Mouse (Mus musculus) left cerebral cortex, adult 2 months (tissue): ENCODE data around the gene Calm4. TPM values are rescaled to one million over a fixed set of nuclear protein-coding genes. Genes with fewer than 3 reads are reported as not detected.
"Not testable (repeated sequence)": the region's sequence is repeated elsewhere in the genome, so short reads cannot be mapped to it uniquely, and the experiment has no call there.

Source experiments
- DNase-seq, 2 experiments: peaks; one replicate each; pipeline ENCODE4 v3.0.0; 2021 to 2022; ENCODE audit warnings: low spot score in 2 of 2, mixed read lengths in 1 of 2; ENCODE audit errors: extremely low spot score in 1 of 2
- H3K27ac ChIP-seq: fragments of 200-600 bp; 2 replicates; pipeline ENCODE4 v1.8.1; 2022
- H3K4me3 ChIP-seq: fragments of 200-600 bp; 2 replicates; pipeline ENCODE4 v1.8.1; 2022
- CTCF ChIP-seq: fragments of 200-600 bp; IDR thresholded peaks from 2 replicates; pipeline ENCODE4 v1.8.1; 2022; ENCODE audit warnings: antibody characterized with exemption, mild to moderate bottlenecking, moderate library complexity
- intact Hi-C: fragments of 180-260 bp; cut with DNase I; formaldehyde crosslinking; loops from one replicate; pipeline ENCODE4 v1.15.1; 2025
- long read RNA-seq, 2 experiments: library from polyadenylated mRNA; stranded (forward); transcript quantifications; one replicate each; pipeline ENCODE4 v2.0.0; 2021; ENCODE audit warnings: borderline mapping rate in 2 of 2
- total RNA-seq, 2 experiments: library from RNA; stranded (reverse); gene quantifications; 2 replicates each; pipeline ENCODE4 v1.2.3; 2021

Calm4 gene
- not detected for total RNA-seq
- long read RNA-seq, experiment 1: 0 reads
- long read RNA-seq, experiment 2: 0 reads

DNA sequence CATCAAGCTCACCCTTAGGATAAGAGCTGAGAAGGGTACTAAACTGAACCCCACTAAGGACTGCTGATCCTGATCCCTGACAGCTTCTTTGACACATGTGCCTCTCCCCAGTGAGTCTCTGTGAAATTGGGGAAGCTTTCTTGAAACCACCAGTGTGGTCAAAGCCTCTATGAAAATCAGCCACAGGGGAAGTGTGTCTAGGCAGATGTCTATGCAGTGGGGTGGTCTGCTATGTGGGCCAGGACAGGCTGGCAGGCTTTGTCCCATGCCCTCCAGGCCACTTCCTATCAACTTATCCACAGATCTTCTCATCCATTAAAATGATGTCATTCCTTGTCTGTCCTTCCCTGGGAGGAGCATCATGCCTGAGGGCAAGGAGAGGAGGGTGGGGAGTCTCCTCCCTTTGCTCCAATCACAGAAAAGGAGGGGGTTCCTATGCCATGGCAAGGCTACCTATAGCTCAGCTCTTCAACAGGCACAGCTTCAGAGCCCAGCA, at the start of gene Calm4:
Calm4 (plus strand) TSS at position 446 of the 496 bp plus-strand sequence.
- DNase-seq, H3K27ac ChIP-seq, intact Hi-C loops, H3K4me3 ChIP-seq: not testable (repeated sequence)

DNA sequence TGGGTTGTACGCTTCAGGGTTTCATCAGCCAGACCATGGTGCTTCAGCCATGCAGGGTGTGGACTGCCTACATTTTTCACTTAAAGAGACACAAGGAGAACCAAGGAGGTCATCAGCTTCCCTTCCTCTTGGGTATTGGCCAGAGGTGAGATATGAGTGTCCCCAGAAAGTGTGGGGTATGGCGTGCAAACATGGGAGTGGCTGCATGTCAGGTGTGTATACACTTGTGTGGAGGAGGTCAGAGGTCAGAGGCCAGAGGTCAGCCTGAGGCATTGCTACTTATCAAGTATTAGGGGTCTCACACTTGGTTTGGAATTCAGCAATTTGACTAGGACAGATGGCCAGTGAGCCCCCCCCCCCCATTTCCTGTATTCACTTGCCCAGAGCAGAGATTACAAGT, 49.0 kb upstream of the Calm4 start:
- TF ChIP-seq CTCF: no peak
- no peak overlapping the region for H3K27ac ChIP-seq
- intact Hi-C loops: no loop called here
- no peak for DNase-seq
- H3K4me3 ChIP-seq: no peak overlapping the region

- TF ChIP-seq CTCF: no peak
- DNase-seq: no peak
- no peak overlapping the region for H3K27ac ChIP-seq
- no peak overlapping the region for H3K4me3 ChIP-seq
- intact Hi-C loops: no loop called here
Measured at GRCm38 (mm10) chr13:3789531-3789930, 48.0 kb upstream of the Calm4 start.

- intact Hi-C loops: no loop called here
- Histone ChIP-seq H3K27ac (no peak overlapping the region), H3K4me3 (no peak overlapping the region)
- no peak for TF ChIP-seq CTCF
- DNase-seq: no peak
Measured at GRCm38 (mm10) chr13:3796649-3797048, 40.9 kb upstream of the Calm4 start.

GRCm38 (mm10) chr13:3798751-3799150, 38.8 kb upstream of the Calm4 start:
- TF ChIP-seq CTCF: no peak
- intact Hi-C loops: no loop called here
- H3K27ac ChIP-seq: no peak overlapping the region

GRCm38 (mm10) chr13:3799386-3799785, 38.2 kb upstream of the Calm4 start:
- no peak for TF ChIP-seq CTCF
- intact Hi-C loops: no loop called here
- Histone ChIP-seq H3K4me3 (no peak overlapping the region), H3K27ac (no peak overlapping the region)
- no peak for DNase-seq

More at GRCm38 (mm10) chr13:3798751-3799150, 38.8 kb upstream of the Calm4 start:
- DNase-seq: no peak
- H3K4me3 ChIP-seq: no peak overlapping the region

- Histone ChIP-seq H3K4me3 (no peak within 1 kb of the TSS), H3K27ac (no peak within 1 kb of the TSS)
- intact Hi-C loops: no loop called here
- TF ChIP-seq CTCF: no peak
- DNase-seq: no peak
Measured at GRCm38 (mm10) chr13:3804186-3804585, 33.4 kb upstream of the Calm4 start, which contains the start of gene Calml3. Gene Calml3 (minus strand): TSS chr13:3804316.

GRCm38 (mm10) chr13:3805132-3805531, 32.4 kb upstream of the Calm4 start:
- Histone ChIP-seq H3K27ac (no peak overlapping the region), H3K4me3 (no peak overlapping the region)
- no peak for DNase-seq
- intact Hi-C loops: no loop called here
- no peak for TF ChIP-seq CTCF

- DNase-seq: no peak
- TF ChIP-seq CTCF: no peak
- Histone ChIP-seq H3K27ac (no peak overlapping the region), H3K4me3 (no peak overlapping the region)
- intact Hi-C loops: no loop called here
Measured at GRCm38 (mm10) chr13:3805638-3806037, 31.9 kb upstream of the Calm4 start.

- DNase-seq: no peak
- no peak for TF ChIP-seq CTCF
- intact Hi-C loops: no loop called here
- Histone ChIP-seq H3K4me3 (no peak overlapping the region), H3K27ac (no peak overlapping the region)
Measured at GRCm38 (mm10) chr13:3807131-3807827, 30.3 kb upstream of the Calm4 start.

- intact Hi-C loops: no loop called here
- no peak for TF ChIP-seq CTCF
- no peak for DNase-seq
- no peak overlapping the region for H3K4me3 ChIP-seq
- no peak overlapping the region for H3K27ac ChIP-seq
Measured at GRCm38 (mm10) chr13:3818012-3818739, 19.4 kb upstream of the Calm4 start.

DNA sequence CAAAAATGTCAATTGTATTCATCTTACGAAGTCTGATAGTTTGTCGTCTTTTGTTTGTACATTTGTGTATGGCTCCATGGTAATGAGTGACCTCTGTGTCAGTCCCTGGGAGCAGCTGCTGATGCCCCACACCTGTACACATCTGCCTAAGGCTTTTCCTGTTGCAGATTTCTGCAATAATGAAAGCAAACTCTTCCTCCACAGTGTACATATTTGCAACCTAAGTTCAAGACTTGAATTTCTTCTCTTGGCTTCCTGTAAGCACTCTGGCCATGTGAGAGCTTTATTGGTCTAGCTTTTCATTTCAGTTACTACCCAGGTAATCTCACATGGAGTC, 18.8 kb upstream of the Calm4 start:
- DNase-seq: no peak
- intact Hi-C loops: no loop called here
- H3K4me3 ChIP-seq: no peak overlapping the region
- TF ChIP-seq CTCF: no peak
- H3K27ac ChIP-seq: no peak overlapping the region
